Comparison of ENCODE assay signal across 13 mouse cellular contexts in the genomic region with DNA sequence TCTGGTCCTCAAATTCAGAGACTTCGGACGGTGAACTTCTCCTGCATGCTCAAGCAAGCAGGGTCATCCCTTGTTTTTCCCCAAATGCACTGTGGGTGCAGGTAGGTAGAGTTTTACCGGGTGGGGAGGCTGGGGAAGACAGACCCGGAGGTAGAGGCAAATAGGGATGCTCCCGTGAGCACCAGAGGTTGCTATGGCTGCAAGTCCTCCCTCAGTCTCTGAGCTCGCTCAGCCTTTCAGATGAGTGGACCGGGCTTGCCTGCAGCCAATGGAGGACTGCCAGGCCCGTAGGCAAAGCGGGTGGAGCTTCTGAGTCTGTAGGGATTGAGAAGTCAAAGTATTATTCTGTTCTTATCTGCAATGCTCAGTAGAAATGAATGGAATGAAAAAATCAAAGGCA. TPM values are rescaled to one million over a fixed set of nuclear protein-coding genes. Genes with fewer than 3 reads are reported as not detected.
"Had no signal": no experiment of that assay in that cellular context is flagged by ENCODE, and none has a peak within 500 bp of the region (broad histone marks: within the 10 kb centered on the region; RNA-seq: fewer than 3 reads in every experiment).

No protein-coding gene starts in this region.

RNA-seq across cellular contexts. Expression of a gene that starts 9.8 kb away (rescaled TPM):
- polyA plus RNA-seq: liver, embryonic 16.5 days; lung, embryonic 14.5 days; lung, embryonic 16.5 days; midbrain, embryonic 10.5 days; midbrain, embryonic 12.5 days; midbrain, embryonic 14.5 days; midbrain, embryonic 16.5 days; myocyte; neural tube, embryonic 15.5 days; small intestine, adult 2 months; stomach, embryonic 14.5 days; stomach, embryonic 16.5 days; urinary bladder, adult 2 months had no signal
